Mouse (Mus musculus) liver, postnatal 0 days (tissue): ENCODE data around the gene Gm28372.

Source experiments
- CTCF ChIP-seq: sonication (generic); IDR thresholded peaks from 2 replicates; pipeline ENCODE4 v1.5.1; 2016; ENCODE audit warnings: antibody characterized with exemption, low read depth
- EP300 ChIP-seq: IDR thresholded peaks from 2 replicates; pipeline ENCODE4 v1.6.1; 2016; ENCODE audit warnings: antibody characterized with exemption, low read depth, mild to moderate bottlenecking

DNA sequence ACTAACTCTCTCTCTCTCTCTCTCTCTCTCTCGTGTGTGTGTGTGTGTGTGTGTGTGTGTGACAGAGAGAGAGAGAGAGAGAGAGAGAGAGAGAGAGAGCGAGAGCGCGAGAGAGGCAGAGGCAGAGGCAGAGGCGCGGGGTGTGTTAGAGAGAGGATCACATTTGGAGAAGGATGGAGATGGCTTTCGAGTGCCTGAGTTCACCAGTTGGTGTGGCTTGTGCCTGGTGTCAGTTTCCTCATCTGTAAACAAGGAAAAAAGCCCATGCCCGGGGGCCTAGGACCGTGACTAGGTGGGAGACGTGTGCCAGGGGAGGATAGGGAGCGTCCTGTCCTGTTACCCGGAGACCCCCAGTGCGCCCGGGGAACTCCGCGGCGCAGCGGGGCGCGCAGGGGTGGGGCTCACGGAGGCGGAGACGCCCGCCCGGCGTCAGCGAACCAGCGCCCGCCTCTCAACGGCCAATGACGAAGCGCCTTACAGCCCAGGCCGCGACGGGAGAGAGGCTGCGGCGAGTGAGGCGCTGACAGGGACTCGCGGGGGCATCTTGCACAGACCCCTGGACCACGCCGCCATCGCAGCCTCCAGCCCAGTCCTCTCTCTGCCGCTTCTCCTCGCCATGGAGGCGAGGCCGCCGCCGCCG is 44.9 kb downstream of the Gm28372 start, which contains the start of gene Ptpra:
- TF ChIP-seq EP300 (no peak), CTCF (no peak)
